In the genomic region with DNA sequence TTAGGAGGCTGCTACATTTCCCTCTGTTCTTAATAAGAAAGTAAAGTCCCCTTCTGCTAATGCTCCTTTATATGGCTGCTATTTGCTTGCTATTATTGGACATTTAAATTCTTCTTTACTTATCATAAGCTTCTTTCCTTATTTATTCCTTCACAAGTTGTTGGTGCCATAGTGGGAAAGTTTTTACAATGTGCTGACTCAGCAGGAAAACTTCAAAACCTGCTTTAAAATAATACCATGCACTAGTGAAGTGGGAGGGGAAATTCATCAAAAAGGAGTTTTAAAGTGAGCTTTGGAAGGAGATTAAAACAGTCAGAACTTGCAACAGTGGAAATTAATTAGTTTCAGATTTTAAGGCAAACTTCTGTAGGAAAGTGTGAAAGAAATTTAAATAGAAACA, we compare ENCODE assay signal across 43 mouse cellular contexts. TPM values are rescaled to one million over a fixed set of nuclear protein-coding genes. Genes with fewer than 3 reads are reported as not detected.
"Had no signal": no experiment of that assay in that cellular context is flagged by ENCODE, and none has a peak within 500 bp of the region (broad histone marks: within the 10 kb centered on the region; RNA-seq: fewer than 3 reads in every experiment).

No protein-coding gene starts in this region.

- H3K36me3 ChIP-seq: heart, embryonic 12.5 days; heart, embryonic 13.5 days; heart, embryonic 15.5 days; hindbrain, embryonic 10.5 days; hindbrain, embryonic 12.5 days; hindbrain, embryonic 13.5 days; hindbrain, embryonic 15.5 days; intestine, embryonic 15.5 days; kidney, embryonic 15.5 days had no signal

- ATAC-seq: hindbrain, embryonic 16.5 days; hindbrain, postnatal 0 days; inflammation-experienced regulatory T-cells, adult 6 months; intestine, embryonic 15.5 days; intestine, embryonic 16.5 days; intestine, postnatal 0 days had no signal

- H3K9me3 ChIP-seq: heart, embryonic 12.5 days; heart, embryonic 13.5 days; heart, embryonic 15.5 days; hindbrain, embryonic 10.5 days; hindbrain, embryonic 12.5 days; hindbrain, embryonic 13.5 days; hindbrain, embryonic 15.5 days; intestine, embryonic 15.5 days; kidney, embryonic 15.5 days had no signal

- H3K9ac ChIP-seq: heart, embryonic 12.5 days; heart, embryonic 13.5 days; heart, embryonic 15.5 days; hindbrain, embryonic 12.5 days; hindbrain, embryonic 13.5 days; hindbrain, embryonic 14.5 days; hindbrain, embryonic 15.5 days; intestine, embryonic 15.5 days; kidney, embryonic 15.5 days had no signal

- H3K27ac ChIP-seq: heart, embryonic 13.5 days; heart, embryonic 15.5 days; hindbrain, embryonic 10.5 days; hindbrain, embryonic 12.5 days; hindbrain, embryonic 13.5 days; hindbrain, embryonic 14.5 days; hindbrain, embryonic 15.5 days; hindbrain, postnatal 0 days; intestine, embryonic 15.5 days; kidney, embryonic 15.5 days; kidney, postnatal 0 days; layer of hippocampus, adult 2 months; left cerebral cortex, adult 2 months had no signal

- DNase-seq: heart, postnatal 10 days; heart, postnatal 14 days; heart, postnatal 36 days; heart, postnatal 4 days; kidney, adult 11 months; kidney, adult 18-20 months; kidney, adult 2 months; kidney, adult 8-10 months; kidney, adult 9 months; kidney, postnatal 10 days; kidney, postnatal 14 days; kidney, postnatal 25 days; kidney, postnatal 36 days; kidney, postnatal 4 days; layer of hippocampus, adult 9-11 months; layer of hippocampus, postnatal 36 days had no signal

- H3K4me3 ChIP-seq: heart, embryonic 12.5 days; heart, embryonic 13.5 days; heart, embryonic 15.5 days; hindbrain, embryonic 10.5 days; hindbrain, embryonic 12.5 days; hindbrain, embryonic 13.5 days; hindbrain, embryonic 15.5 days; intestine, embryonic 15.5 days; kidney, embryonic 15.5 days; layer of hippocampus, adult 2 months; left cerebral cortex, adult 2 months had no signal

- H3K4me2 ChIP-seq: heart, embryonic 11.5 days; heart, embryonic 12.5 days; heart, embryonic 13.5 days; heart, embryonic 15.5 days; hindbrain, embryonic 12.5 days; hindbrain, embryonic 13.5 days; hindbrain, embryonic 14.5 days; hindbrain, embryonic 15.5 days; intestine, embryonic 15.5 days; kidney, embryonic 15.5 days had no signal

- H3K4me1 ChIP-seq: heart, embryonic 12.5 days; heart, embryonic 13.5 days; heart, embryonic 15.5 days; hindbrain, embryonic 10.5 days; hindbrain, embryonic 12.5 days; hindbrain, embryonic 13.5 days; hindbrain, embryonic 15.5 days; intestine, embryonic 15.5 days; kidney, embryonic 15.5 days had no signal

- H3K27me3 ChIP-seq: heart, embryonic 12.5 days; heart, embryonic 13.5 days; heart, embryonic 15.5 days; hindbrain, embryonic 12.5 days; hindbrain, embryonic 13.5 days; hindbrain, embryonic 15.5 days; intestine, embryonic 15.5 days; kidney, embryonic 15.5 days had no signal

RNA-seq across cellular contexts. Expression of gene Htr2c, which starts 26.0 kb away (rescaled TPM):
- total RNA-seq: heart, postnatal 10 days; heart, postnatal 14 days; heart, postnatal 25 days; heart, postnatal 36 days; heart, postnatal 4 days had no signal
- polyA plus RNA-seq: heart, embryonic 11.5 days; heart, embryonic 12.5 days; heart, embryonic 13.5 days; heart, embryonic 14.5 days; heart, embryonic 15.5 days; heart, embryonic 16.5 days; heart, postnatal 0 days; inflammation-experienced regulatory T-cells, adult 6 months; intestine, embryonic 14.5 days; intestine, embryonic 15.5 days; intestine, embryonic 16.5 days; intestine, postnatal 0 days; kidney, adult 2 months; kidney, embryonic 14.5 days; kidney, embryonic 16.5 days; large intestine, adult 2 months had no signal
